Mouse (Mus musculus) brain, adult 2 months (tissue): Measurements from ENCODE around the gene Cd247.
A peak's percentile ranks its signal among the peaks of the same experiment; 100 is the strongest.
"Not testable (repeated sequence)": the region's sequence is repeated elsewhere in the genome, so short reads cannot be mapped to it uniquely, and the experiment has no call there.

Source experiments
- DNase-seq: peaks from one replicate; pipeline ENCODE4 v3.0.0; 2011; ENCODE audit warnings: low read depth, low spot score

The Cd247 gene

DNA sequence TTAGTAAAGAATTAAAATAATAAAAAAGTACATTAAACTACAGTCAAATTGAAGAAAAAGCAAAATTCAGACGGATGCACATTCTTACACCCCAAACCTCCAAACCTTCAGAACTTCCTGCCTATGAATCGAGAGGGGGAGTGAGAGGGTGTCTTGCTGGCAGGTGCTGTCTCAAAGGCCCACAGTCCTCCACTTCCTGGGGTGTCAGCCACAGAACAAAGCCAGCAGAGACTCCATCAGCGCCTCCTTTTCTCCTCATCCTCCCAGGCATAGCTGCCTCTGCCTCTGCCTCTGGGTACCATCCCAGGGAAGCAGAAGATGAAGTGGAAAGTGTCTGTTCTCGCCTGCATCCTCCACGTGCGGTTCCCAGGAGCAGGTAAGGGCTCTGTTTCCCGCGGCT lies at the start of gene Cd247:
Gene Cd247 (plus strand): TSS at position 171 of the 400 bp plus-strand sequence.
- DNase-seq = no peak

DNA sequence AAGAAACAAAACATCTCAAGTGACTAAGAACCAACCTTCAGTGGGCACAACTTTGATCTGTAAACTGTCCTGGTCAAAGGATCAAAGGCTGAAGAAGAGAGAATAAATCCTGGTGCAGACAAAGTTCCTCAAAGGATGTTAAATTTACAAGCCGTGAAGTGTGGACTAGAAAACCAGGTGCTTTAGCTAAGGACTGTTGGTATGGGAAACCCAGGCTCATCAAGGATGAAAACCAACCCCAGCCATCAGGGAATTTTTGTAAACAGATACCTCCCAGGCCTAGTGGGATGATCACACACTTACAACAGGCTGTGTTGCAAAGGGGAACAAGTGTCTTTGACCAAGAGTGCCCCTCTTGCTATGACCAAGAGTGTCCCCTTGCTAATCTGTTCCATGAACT lies 49.5 kb upstream of the Cd247 start:
- no peak for DNase-seq

DNA sequence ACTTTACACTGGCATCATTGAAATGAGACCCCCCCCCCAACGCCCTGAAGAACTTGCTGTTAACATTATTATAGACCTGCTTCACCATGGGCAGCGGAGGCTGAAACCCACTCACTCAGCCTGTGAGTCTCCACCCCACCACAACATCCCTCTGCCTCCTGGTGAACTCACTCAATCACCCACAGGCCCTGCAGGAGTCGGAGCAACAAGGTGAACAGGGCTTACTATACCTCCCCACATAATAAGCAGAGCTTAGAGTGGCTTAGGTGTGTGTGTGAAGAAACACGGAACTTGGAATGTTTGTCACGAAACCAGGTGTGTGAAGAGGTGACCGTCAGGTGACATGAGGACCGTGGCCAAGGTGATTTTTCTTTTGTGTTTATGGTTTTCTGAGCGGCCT lies 46.5 kb upstream of the Cd247 start:
- no peak for DNase-seq

DNA sequence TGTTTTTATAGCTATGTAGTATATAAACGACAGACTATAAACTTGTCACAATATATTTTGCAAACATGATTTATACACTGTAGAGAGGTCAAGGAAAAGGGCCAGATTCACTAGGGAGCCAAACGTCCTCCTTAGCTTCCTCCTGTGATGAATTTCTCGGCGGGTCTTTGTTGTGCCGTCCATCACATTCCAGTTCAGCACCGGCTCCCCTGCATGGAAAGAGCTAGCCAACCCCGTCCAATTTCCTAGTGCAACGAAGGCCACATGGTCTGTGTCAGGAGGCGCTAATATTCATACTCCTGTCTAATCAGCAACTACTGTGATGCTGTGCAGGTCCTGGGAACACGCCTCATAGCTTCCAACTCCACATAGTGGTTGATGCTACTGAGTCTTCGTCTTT lies 40.4 kb upstream of the Cd247 start:
- DNase-seq = no peak

DNA sequence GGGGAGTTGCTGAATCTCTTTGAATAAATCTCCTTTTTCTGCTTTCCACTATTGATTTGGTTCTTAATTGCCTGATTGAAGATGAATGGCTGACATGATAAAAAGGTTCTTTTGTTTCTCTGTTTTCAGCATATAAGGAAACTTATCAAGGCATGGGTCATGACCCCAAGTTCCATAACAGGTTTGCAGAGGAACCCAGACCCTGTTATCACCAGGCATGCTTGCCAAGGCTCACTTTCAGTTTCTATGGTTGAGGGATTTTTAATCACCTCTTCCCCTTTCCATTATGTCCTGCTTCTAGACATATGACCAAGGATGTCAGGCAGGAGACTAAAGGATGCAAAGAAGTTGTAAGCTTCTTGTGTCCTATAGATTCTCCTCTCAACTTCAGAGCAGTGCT lies 37.3 kb upstream of the Cd247 start:
- DNase-seq = no peak

DNA sequence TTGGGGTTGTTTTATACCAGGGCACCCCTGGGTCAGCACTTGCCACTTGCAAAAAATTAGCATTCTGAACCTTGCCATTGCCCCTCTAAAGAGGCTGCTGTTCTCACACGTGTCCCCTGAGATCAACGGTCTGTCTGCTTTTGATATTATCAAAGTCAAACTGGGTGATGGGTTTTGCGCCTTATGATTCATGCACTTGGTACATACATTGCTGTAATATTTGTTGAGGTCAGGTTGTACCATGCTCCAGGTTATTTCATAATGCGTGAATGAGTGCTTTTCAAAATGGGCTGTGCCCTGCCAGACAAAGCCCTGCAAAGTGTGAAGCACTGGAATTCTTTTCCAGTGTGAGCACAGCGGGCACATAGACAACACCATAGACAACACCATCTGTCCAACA lies 36.6 kb upstream of the Cd247 start:
- no peak for DNase-seq

DNA sequence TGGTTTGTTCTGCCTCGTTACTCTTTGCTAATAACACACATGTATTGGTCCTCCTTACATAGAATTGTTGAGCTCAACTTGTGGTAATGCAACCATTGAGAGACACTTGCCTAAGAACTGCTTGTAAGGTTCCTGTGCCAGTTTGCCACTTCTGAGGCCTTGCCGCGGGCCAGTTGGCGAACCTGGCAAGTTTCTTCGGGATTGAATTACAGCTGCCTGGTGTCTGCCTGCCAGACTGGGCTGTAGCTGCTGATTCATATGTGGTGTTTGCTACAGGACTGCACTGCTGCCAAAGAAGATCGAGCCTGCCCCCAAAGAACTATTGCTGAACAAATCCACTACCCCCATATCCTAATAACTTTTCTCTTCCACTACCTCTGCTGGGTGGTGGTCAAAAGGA lies 34.3 kb upstream of the Cd247 start:
- DNase-seq = no peak

DNA sequence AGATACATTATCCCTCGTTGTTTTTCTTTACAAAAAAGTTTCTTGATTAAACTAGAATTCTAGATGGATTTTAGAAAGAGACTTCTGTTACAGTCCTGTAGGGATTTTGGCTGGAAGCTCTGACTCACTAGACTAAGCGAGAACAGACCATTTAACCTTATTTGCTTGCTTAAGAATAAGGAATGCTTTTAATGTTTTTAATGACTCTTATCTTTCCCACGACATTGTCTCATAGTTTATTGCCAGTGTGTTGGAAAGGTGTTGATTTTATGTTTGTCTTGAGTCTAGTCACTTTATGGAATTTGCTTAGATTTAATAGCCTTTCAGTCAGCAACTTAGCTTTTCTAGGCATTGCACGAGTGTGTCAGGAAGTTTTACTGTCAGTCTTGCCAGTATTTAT lies 33.3 kb upstream of the Cd247 start:
- no peak for DNase-seq

DNA sequence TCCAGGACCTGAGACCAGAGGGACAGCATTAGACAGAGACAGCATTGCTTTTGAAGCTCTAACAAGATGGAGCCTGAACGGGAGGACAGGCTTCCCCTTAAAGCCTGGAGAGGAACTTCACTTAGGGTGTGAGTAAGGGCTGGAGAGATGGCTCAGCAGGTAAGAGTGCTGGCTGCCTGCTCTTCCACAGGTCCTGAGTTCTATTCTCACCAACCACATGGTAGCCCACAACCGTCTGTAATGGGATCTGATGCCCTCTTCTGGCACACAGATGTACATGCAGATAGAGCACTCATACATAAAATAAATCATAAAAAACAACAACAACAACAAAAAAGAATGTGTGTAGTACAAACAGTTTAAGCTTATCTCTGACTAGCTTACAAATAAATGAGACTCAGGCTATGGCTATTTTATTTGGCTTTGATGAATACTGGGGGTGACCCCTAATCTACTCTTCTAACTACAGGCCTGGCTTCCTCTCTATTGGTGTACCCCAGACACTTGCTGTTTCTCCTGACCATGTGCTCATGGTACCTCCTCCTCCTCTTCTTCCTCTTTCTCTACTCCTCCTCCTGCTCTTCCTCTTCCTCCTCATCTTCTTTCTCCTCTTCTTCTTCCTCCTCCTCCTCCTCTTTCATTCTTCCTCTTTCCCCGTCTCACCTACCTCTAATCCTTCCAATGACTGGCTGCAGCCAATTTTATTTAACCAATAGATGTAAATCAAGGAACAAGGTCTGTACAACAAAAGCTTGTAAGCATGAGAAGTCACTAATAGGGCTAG lies 26.8 kb upstream of the Cd247 start:
- no peak for DNase-seq

DNA sequence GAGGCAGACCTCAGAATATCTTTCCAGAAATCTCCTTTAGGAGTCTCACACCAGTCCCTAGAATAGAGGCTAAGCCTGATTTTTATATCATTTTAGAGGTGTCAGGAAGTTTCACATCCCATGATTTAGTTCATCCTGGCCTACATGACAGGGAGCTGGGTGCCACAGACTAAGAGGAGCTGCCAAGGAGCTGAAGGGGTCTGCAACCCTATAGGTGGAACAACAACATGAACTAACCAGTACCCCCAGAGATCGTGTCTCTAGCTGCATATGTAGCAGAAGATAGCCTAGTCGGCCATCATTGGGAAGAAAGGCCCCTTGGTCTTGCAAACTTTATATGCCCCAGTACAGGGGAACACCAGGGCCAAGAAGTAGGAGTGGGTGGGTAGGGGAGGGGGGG lies 26.0 kb upstream of the Cd247 start:
- not testable (repeated sequence) for DNase-seq

DNA sequence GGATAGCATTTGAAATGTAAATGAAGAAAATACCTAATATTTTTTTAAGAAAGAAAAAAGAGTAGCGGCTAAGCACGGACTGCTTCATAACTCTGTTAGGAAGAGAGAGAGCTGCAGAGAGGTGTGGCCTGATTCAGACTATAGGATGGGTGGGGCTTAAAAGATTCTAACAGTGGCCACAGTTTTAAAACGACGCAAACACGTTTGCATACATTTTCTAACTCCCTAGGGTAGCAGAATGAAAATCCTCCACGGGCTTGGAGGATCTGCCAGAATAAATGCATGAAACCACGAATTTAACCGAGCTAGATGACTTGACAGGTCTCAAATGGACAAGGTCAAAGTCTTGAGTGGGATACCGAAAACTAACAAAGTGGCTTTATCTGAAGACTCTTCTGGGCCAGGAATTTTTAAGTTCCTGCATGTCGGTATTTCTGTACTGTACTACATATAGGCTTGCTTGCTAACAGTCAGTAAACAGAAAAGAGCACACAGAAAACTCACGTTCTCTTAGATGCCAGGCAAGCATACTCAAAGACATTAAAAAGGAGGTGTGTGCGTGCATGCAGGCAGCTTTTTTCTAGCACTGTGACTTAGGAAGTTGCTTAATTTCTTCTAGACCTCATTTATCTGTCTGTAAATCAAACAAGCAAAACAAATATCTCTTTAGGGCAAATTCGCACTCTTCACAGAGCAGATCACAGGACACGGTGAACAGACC lies 25.4 kb upstream of the Cd247 start:
- DNase-seq = no peak

DNA sequence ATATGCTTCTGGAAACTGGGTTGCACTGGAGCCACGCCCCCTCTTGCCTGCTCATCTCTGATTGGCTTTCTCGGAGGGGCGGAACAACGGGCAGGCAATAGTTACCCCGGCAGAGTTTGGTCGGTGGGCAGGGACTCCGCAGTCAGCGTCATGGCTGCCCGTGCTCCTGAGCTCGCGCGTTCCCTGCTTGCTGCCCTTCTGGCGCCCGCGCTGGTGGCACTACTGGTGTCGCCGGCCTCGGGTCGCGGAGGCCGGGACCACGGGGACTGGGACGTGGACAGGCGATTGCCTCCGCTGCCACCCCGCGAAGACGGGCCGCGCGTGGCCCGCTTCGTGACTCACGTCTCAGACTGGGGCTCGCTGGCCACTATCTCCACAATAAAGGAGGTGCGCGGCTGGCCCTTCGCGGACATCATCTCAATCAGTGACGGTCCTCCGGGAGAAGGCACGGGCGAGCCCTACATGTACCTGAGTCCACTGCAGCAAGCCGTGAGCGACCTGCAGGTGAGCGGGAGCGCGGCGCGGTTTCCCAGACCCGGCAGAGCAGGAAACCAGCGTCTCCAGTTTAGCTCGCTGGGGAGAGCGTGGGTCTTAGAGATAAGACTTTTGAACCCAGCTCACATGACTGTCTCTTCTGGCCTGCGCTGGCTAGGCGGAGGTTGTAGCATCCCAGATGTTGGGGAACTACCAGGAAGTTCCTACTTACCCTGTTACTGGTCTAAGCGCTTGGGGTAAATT lies 24.7 kb upstream of the Cd247 start, which contains the start of gene Creg1:
Gene Creg1 (plus strand): TSS at position 112 of the 738 bp plus-strand sequence.
- DNase-seq = peak; percentile 97

DNA sequence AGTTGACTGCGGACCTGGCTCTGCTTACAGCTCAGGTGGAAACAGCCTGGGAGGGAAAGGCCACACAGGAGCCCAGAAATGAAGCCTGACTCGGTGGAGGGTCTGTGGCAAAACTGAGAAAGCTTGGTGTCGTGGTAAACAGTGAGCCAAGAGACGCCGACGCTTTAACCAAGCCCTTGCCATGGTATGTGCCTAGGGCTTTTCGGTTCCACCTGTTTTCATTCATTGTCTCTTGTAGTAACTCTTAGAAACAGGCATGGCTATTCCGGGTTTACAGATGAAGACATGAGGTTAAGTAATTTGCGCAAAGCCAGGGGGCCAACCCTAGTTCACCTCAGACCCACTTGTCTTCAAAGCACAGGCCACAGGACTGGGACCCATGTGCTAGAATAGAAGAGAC lies 23.9 kb upstream of the Cd247 start:
- no peak for DNase-seq

DNA sequence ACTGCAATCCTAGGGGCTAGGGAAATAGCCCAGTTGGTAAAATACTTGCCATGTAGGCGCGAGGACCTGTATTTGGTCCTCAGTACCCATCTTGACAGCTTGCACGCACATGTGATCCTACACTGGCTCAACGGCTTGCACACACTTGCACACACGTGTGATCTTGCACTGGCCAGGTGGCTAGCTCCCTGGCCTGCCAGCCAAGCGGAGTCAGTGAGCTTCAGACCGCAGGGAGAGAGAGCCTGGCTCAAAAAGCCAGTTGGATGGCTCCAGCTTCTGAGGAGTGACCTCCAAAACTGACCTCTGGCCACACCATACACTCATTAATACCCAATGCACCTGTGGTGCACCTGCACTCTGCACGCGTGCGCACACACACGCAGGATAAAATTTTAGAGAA lies 23.4 kb upstream of the Cd247 start:
- no peak for DNase-seq

DNA sequence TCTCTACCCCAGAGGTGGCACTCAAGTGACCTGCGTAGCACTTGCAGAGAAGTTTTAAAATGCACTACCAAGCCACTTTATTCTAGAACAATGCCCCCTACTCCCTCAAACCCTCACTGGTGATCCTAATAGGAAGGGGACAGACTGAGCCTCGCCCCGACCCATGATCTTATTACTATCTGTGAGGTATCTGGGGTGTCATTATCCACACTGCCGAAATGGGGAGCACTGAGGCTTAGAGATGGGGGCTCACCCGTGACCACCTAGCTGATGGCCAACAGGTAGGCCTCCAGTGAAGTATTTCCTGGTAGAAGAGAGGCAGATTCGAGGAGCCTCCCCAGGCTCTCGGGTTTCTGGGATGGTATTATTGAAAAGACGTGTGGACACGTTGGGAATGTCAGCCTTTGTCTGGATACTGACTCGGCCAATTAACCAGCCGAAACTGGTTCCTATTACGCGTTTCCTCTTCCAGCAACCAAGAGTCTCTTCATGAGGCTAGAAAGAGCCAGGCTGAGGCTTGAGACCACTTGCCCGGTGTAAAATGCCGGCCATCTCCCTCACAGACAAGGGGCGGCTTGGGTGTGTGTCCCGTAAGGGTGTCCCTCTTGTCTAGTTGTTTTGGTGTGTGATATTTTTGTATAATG lies 22.7 kb upstream of the Cd247 start:
- no peak for DNase-seq

DNA sequence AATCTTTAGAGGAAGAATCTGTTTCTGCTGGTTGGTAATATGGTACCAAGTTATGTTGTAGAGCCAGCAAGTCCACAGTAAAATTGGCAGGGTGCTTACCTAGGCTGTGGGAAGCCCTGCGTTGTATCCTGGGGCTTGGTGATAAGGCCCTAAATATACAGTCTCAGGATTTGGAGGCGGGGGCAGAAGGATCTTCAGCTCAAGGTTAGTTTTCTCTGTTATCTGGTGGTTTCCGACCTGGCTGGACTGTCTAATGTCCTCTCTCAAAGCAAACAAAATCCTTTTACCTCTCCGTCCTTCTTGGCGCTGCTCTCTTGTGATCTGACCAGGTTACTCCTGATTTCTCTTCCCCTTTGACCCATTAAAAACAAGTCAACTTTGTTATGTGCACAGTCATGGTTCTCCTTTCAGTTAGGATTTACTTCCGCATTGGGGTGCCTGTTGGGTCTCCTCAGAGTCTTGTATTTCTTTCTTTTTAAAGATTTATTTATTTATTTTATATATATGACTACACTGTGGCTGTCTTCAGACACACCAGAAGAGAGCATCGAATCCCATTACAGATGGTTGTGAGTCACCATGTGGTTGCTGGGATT lies 22.1 kb upstream of the Cd247 start:
- DNase-seq = no peak

DNA sequence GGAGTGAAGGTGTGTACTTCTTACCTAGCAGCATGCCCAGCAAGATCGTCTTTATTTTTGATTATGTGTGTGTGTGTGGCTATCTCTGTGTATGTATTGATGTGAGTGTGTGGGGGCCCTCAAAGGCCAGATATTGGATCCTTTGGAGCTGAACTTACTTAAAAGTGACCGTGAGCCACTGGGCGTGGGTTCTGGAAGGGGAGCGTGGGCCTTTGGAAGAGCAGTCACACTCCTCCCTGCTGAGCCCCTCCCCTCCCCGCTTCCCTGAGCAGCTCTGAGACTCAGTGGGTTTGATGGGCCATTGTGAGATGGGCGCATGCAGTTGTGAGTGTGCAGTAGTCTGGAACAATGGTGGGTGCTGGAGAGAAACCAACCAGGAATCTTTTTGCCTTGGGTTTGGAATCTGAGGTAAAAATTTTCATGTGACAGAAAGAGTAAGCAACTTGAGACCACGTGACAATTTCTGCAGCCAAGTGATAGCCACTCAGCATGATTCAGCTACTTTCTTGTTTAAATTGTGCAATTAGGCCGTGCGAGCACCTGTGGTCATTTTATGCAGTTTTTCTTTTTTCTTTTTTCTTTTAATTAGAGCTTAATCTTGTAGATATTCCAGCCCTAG lies 19.5 kb upstream of the Cd247 start:
- no peak for DNase-seq

DNA sequence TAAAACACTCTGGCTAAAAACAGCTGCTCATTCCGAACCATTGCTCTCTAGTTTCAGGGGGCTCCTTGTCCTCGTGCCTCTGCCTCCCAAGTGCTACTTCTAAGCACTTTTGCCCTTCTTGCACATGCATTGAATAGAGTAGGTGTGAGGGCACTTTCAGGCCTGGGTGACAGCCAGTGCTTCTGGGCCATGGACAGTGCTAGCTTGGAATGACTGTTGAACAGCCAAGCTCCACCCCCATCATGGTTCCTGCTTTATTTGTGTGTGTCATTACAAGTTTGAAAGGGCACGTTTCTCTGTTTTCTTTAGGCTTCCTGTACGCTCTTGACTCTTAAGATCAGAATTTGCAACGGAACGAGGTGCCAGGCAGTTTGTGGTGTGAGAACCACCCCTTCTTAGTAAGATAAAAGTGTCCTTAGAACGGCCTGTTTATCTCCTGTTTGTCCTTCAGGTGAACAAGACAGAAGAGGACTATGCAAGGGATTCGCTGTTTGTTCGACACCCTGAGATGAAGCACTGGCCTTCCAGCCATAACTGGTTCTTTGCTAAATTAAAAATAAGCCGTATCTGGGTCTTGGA lies 18.2 kb upstream of the Cd247 start:
- DNase-seq = no peak

DNA sequence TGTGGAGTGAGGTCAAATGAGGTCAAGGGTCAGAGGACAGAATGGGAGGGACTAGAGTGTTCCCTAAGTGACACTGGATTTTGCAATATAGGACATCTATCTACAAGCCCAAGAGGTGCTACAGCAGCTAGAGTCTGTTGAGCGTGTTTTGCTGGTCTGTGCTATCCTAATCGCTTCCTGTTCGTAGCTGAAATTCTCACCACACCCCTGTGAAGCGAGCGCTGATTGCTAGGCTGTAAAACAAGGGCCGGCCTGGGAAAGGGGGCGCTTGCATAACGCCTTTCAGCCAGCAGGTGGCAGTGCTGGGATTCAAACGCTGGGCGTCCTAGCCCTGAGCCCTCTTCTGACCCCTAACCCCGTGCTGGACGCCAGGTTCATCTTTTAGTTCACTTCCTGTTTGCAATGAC lies 17.0 kb upstream of the Cd247 start:
- peak; percentile 66 for DNase-seq

DNA sequence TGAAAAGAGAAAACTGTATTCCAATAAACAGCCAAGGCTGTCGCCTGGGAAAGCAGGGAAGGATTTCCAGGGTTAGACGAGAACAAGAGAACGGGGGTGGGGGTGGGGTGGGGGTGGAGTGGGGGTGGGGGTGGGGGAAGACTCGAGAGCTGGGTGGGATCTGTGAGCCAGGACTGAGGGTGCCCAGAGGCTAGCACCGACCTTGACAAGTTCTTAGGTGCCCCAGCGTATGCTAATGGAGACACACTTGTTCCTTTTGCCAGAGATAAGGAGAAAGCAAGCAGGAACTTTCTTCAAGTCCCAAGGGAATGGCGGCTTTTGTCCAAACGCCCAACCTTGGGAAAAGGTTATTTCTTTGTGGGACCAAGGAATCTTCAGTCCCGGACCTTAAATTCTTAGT lies 16.5 kb upstream of the Cd247 start:
- DNase-seq = no peak
